Mouse (Mus musculus) intestine, postnatal 0 days (tissue): ENCODE measurements around the gene Entpd8. TPM values are rescaled to one million over a fixed set of nuclear protein-coding genes. Genes with fewer than 3 reads are reported as not detected.

ENCODE experiments used
- ATAC-seq: fragments of 200-750 bp; cut with Nextera tagmentation; 2 replicates; pipeline ENCODE4 v1.8.0; 2017; ENCODE audit warnings: mild to moderate bottlenecking, moderate TSS enrichment, moderate library complexity
- H3K27ac ChIP-seq: fragments of 300-500 bp; sonication (generic); 2 replicates; pipeline ENCODE4 v1.5.1; 2014; ENCODE audit warnings: mild to moderate bottlenecking, low read depth, low read length, moderate library complexity
- H3K27me3 ChIP-seq: fragments of 300-500 bp; sonication (generic); replicated peaks from 2 replicates; pipeline ENCODE4 v1.6.1; 2014; ENCODE audit warnings: low read length, mixed read lengths; ENCODE audit not compliant: control insufficient read depth, insufficient read depth
- H3K36me3 ChIP-seq: fragments of 300-500 bp; sonication (generic); 2 replicates; pipeline ENCODE4 v1.6.1; 2014; ENCODE audit warnings: mild to moderate bottlenecking, moderate library complexity; ENCODE audit not compliant: control insufficient read depth, insufficient read depth
- H3K4me1 ChIP-seq: fragments of 300-500 bp; sonication (generic); replicated peaks from 2 replicates; pipeline ENCODE4 v1.6.1; 2014; ENCODE audit warnings: antibody characterized with exemption, low read length, mixed read lengths; ENCODE audit not compliant: control insufficient read depth, insufficient read depth
- H3K4me2 ChIP-seq: fragments of 300-500 bp; sonication (generic); replicated peaks from 2 replicates; pipeline ENCODE4 v1.6.1; 2014; ENCODE audit warnings: low read depth, mild to moderate bottlenecking, moderate library complexity
- H3K4me3 ChIP-seq: fragments of 300-500 bp; sonication (generic); 2 replicates; pipeline ENCODE4 v1.5.1; 2014; ENCODE audit warnings: low read depth, low read length
- H3K9ac ChIP-seq: fragments of 300-500 bp; sonication (generic); 2 replicates; pipeline ENCODE4 v1.6.1; 2014; ENCODE audit warnings: mild to moderate bottlenecking, low read depth, low read length
- H3K9me3 ChIP-seq: fragments of 300-500 bp; sonication (generic); 2 replicates; pipeline ENCODE4 v1.6.1; 2016; ENCODE audit warnings: mixed run types; ENCODE audit not compliant: control insufficient read depth
- CTCF ChIP-seq: sonication (generic); IDR thresholded peaks from 2 replicates; pipeline ENCODE4 v1.5.1; 2016; ENCODE audit warnings: low read depth, mild to moderate bottlenecking, control low read depth, antibody characterized with exemption, moderate library complexity
- WGBS: fragments of 180-500 bp; shearing (Covaris S2); extraction: QIAGEN DNeasy Blood & Tissue Kit; methylation state at CpG from one replicate; pipeline ENCODE4 v1.1.7; 2014; 5-methylcytosine and 5-hydroxymethylcytosine counted together
- polyA plus RNA-seq: library from polyadenylated mRNA; unstranded; fragments of >200 nt; fragmentation: Nextera tagmentation; extraction: Ambion mirVana; gene quantifications from 2 replicates; pipeline ENCODE4 v1.2.1, GENCODE M21; 2015

Entpd8 gene
- polyA plus RNA-seq, 1 experiment from 2014 or later = 25.9 TPM

- Histone ChIP-seq H3K9me3 (no peaks in the 10 kb centered on the region), H3K9ac (no peak overlapping the region), H3K4me2 (no peak overlapping the region), H3K27ac (no peak overlapping the region), H3K4me1 (no peaks in the 10 kb centered on the region), H3K4me3 (no peak overlapping the region), H3K36me3 (peaks cover 19% of the 10 kb centered on the region; the same call in 1 of the 2 replicates), H3K27me3 (no peaks in the 10 kb centered on the region)
- TF ChIP-seq CTCF = no peak
- no peak for ATAC-seq
Observed at GRCm38 (mm10) chr2:25065537-25065936, 14.6 kb upstream of the Entpd8 start.

GRCm38 (mm10) chr2:25066552-25066951 is 13.6 kb upstream of the Entpd8 start:
- 83% methylated on average over 4 of the region's 4 CpGs for WGBS
- Histone ChIP-seq H3K4me1 (no peaks in the 10 kb centered on the region), H3K4me2 (no peak overlapping the region), H3K4me3 (no peak overlapping the region), H3K9ac (no peak overlapping the region), H3K36me3 (peaks cover 10% of the 10 kb centered on the region; the same call in 1 of the 2 replicates), H3K27me3 (no peaks in the 10 kb centered on the region), H3K27ac (no peak overlapping the region), H3K9me3 (no peaks in the 10 kb centered on the region)
- no peak for ATAC-seq
- no peak for TF ChIP-seq CTCF

GRCm38 (mm10) chr2:25069537-25069936 is 10.6 kb upstream of the Entpd8 start:
- no peak for TF ChIP-seq CTCF
- Histone ChIP-seq H3K9me3 (no peaks in the 10 kb centered on the region), H3K9ac (no peak overlapping the region), H3K27ac (no peak overlapping the region), H3K4me1 (no peaks in the 10 kb centered on the region), H3K36me3 (no peaks in the 10 kb centered on the region; the same call in 1 of the 2 replicates), H3K4me2 (no peak overlapping the region), H3K4me3 (no peak overlapping the region), H3K27me3 (no peaks in the 10 kb centered on the region)
- 63% methylated on average over 4 of the region's 4 CpGs for WGBS
- ATAC-seq = no peak

DNA sequence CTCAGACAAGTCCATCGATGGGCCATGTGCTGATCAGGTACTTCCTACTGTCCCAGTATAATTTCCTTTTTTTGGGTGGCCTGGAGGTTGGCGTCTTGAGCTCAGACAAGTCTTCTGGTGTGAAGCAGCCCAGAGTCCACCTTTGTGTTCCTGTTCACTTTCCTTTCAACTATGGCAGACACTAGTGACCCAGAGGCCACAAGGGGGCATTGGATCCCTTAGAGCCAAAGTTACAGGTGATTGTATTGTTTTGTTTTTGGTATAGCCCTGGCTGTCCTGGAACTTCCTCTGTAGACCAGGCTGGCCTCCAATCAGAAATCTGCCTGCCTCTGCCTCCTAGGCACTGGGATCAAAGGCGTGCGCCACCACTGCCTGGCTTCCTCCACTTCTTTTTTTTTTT is 7.7 kb upstream of the Entpd8 start:
- WGBS = 89% methylated on average over 4 of the region's 4 CpGs
- no peak for ATAC-seq
- H3K9ac ChIP-seq = no peak overlapping the region
- H3K4me2 ChIP-seq = no peak overlapping the region
- H3K4me3 ChIP-seq = no peak overlapping the region
- no peaks in the 10 kb centered on the region; the same call in 1 of the 2 replicates for H3K36me3 ChIP-seq
- H3K4me1 ChIP-seq = no peaks in the 10 kb centered on the region
- no peak overlapping the region for H3K27ac ChIP-seq
- no peaks in the 10 kb centered on the region for H3K9me3 ChIP-seq
- H3K27me3 ChIP-seq = no peaks in the 10 kb centered on the region
- TF ChIP-seq CTCF = peak; percentile 54

GRCm38 (mm10) chr2:25075506-25075905 is 4.6 kb upstream of the Entpd8 start:
- no peak for TF ChIP-seq CTCF
- no peak overlapping the region for H3K27ac ChIP-seq
- H3K36me3 ChIP-seq = no peaks in the 10 kb centered on the region; the same call in 1 of the 2 replicates
- no peak overlapping the region for H3K9ac ChIP-seq
- 52% methylated on average over 4 of the region's 4 CpGs for WGBS
- H3K9me3 ChIP-seq = no peaks in the 10 kb centered on the region
- no peaks in the 10 kb centered on the region for H3K27me3 ChIP-seq
- H3K4me3 ChIP-seq = no peak overlapping the region
- H3K4me1 ChIP-seq = no peaks in the 10 kb centered on the region
- H3K4me2 ChIP-seq = no peak overlapping the region
- ATAC-seq = no peak

DNA sequence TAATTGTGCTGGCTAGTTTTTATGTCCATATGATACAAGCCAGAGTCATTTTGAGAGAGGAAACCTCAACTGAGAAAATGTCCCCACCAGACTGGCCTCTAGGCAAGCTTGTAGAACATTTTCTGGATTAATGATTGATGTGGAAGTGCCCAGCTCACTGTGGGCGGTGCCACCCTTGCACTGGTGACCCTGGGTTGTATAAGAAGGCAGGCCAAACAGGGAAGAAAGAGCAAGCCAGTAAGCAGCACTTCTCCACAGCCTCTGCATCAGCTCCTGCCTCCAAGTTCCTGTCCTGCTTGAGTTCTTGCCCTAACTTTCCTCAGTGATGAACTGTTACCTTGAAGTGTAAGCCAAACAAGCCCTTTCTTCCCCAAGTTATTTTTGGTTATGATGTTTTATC is 1.1 kb upstream of the Entpd8 start:
- Histone ChIP-seq H3K4me2 (peak overlapping the region; percentile 64), H3K4me3 (peak overlapping the region; percentile 7; the same call in 1 of the 2 replicates), H3K9ac (no peak overlapping the region), H3K27ac (peak overlapping the region; percentile 67), H3K4me1 (no peaks in the 10 kb centered on the region), H3K27me3 (no peaks in the 10 kb centered on the region), H3K36me3 (no peaks in the 10 kb centered on the region; the same call in 1 of the 2 replicates), H3K9me3 (no peaks in the 10 kb centered on the region)
- 17% methylated on average over 1 of the region's 1 CpGs for WGBS
- ATAC-seq = peak; percentile 65
- no peak for TF ChIP-seq CTCF

DNA sequence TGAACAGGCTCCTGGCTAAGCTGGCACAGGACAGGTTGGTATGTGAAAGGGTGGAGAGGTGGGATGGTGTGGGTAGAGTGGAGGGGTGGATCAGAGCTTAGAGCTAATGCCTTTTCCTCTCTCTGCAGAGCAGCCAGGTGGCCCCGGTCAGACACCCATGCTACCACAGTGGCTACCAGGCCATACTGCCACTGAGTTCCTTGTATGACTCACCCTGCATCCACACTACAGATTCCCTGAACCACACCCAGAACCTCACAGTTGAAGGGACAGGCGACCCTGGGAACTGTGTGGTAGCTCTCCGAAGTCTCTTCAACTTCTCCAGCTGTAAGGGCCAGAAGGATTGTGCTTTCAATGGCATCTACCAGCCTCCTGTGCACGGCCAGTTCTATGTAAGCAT is 3.6 kb downstream of the Entpd8 start:
- no peak overlapping the region for H3K4me3 ChIP-seq
- H3K36me3 ChIP-seq = no peaks in the 10 kb centered on the region; the same call in 1 of the 2 replicates
- H3K9me3 ChIP-seq = no peaks in the 10 kb centered on the region
- WGBS = 49% methylated on average over 4 of the region's 4 CpGs
- H3K27ac ChIP-seq = peak overlapping the region; percentile 28; the same call in 1 of the 2 replicates
- no peak for TF ChIP-seq CTCF
- H3K9ac ChIP-seq = no peak overlapping the region
- no peaks in the 10 kb centered on the region for H3K4me1 ChIP-seq
- H3K4me2 ChIP-seq = no peak overlapping the region
- H3K27me3 ChIP-seq = no peaks in the 10 kb centered on the region
- ATAC-seq = peak; percentile 31; the same call in 1 of the 2 replicates
